Mouse (Mus musculus): Measurements from ENCODE around the gene Golm1.

DNA sequence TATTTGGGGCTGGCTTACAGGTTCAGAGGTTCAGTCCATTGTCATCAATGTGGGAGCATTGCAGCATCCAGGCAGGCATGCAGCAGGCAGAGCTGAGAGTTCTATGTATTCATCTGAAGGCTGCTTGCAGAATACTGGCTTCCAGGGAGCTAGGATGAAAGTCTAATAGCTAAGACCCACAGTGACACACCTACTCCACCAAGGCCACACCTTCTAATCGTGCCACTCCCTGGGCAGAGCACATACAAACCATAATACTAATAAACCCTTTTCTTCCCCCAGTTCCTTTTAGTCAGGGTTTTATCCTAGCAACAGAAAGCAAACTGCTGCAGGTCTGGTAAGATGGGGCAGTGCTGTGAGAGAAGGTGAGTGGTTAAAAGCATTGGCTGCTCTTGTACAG, 83.0 kb downstream of the Golm1 start:
- no peak for TF ChIP-seq CTCF (IDR thresholded peaks at IDR 0.05; ENCODE audit: low read depth)
- no peak for TF ChIP-seq EP300 (IDR thresholded peaks at IDR 0.05; ENCODE audit: low read depth)

Data from liver, embryonic 14.5 days (tissue).